Mouse (Mus musculus) liver (tissue): ENCODE measurements at regions not wholly inside any gene's neighbourhood (a gene's known extent, or its start where the extent isn't known, plus 50 kb on each side); places are given as distances from the start of the nearest gene placed in this dataset.
"Not testable (repeated sequence)": the region's sequence is repeated elsewhere in the genome, so short reads cannot be mapped to it uniquely, and the experiment has no call there.

Source experiments
- DNase-seq: peaks from one replicate; pipeline ENCODE4 v3.0.0-alpha.2; 2020; ENCODE audit warnings: mixed read lengths

DNA sequence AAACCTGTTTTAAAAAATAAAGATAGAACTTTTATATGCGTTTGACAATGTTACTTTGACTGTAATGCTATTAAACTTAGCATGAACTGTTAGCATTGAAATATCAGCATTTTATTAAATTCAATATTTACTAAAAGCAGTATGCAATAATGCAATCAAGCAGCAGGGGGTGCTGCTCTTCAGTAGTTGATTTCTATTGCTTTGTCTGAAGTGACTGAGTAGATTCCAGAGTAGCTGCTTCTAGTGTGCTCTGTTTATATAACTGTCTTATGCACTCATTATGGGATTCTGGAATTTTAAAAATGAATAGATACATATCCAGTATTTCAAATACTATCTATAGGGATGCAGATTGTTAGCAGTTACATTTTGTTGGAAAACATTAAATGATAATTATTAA is 146.2 kb downstream of the Gm28710 start:
- DNase-seq, result peak; percentile 7

GRCm38 (mm10) chr5:16947430-16947829 is 155.8 kb downstream of the Gm28710 start:
- DNase-seq, result no peak

DNA sequence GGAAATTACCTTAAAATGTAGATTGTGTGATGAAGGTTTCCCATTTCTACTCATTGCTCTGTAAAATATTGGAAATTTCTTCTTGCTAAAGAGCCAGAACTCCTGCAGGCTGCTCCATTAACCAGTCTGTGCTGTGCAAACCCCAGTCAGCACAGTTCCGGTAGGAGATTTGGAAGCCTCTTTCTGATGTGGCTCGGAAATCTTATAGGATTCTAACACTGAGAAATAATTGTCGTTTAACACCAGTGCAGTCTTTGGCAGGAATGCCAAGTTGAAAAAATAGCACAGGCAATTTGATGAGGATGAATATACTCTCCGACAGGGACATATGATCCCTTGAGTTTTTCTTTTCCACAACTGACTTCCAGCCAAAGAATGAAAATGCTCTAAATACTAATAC is 176.1 kb downstream of the Gm28710 start:
- DNase-seq, result no peak

GRCm38 (mm10) chr5:16968817-16969216 is 177.2 kb downstream of the Gm28710 start:
- DNase-seq, result not testable (repeated sequence)

DNA sequence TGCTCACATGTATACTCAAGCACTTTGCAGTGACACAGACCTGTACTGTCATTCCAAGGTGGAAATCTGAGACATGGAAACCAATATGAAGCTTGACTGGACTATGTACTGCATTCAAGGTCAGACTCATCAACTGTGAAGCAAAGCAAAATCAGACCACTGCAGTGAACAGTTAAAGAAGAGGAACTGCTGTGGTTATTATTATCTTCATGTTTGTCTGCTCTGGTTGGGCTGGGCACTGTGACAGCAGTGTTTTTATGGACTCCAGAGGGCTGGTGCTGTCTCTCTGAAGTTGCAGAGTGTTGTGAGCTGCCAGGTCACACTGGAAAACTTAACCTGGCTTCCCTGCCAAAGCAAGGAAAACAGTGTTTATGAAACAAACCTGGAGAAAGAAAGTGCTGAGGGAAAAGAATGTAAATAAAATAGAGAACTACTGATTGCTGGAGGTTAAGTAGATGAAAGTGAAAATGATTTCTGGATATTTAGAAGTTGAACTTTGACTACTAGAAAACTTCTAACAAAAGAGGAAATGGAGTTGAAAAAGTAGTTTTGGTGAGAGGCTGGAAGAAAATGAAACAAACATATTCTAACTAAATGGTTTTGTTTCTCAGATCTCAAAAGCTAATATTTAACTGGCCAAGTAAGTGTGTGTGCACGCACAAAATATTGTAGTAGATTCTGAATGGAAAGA is 181.7 kb downstream of the Gm28710 start:
- DNase-seq, result no peak

DNA sequence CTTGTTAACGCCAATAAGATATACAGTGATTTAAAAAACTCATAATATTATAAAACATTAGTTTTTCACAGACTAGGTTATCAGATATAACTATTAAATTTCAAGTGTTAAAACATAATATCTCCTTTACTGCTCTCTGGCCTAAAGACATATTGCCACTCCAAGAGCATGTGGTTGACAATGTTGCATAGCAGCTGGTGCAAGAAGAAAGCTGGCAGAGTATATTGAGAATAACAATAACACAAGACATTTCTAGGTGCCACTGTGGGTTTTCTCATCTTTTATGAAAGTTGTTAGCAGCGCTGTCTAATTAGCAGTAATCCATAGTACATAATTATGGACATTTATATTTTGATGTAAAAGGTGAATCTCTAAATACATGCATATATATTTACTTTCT is 184.4 kb downstream of the Gm28710 start:
- no peak for DNase-seq

- no peak for DNase-seq
These were observed 193.3 kb downstream of the Gm28710 start for GRCm38 (mm10) chr5:16984877-16985276.

DNA sequence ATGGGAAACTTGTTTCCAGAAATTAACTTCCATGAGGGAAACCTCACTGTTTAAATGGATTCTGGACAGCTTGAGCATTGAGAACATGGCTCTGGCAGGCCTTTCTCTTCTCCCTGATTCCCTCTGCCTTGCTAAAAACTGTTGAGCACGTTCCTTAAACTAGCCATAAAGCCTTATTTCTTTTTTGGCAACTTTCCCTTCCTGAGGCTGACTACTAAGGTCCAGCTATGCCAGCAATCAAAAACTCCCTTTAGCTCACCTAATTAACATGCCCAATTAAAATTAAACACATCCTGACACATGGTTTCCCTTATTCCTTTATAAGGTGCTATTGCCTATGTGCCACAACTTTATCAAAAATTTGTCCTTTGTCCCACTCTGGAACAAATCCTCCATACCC is 199.9 kb downstream of the Gm28710 start:
- DNase-seq, result no peak

DNA sequence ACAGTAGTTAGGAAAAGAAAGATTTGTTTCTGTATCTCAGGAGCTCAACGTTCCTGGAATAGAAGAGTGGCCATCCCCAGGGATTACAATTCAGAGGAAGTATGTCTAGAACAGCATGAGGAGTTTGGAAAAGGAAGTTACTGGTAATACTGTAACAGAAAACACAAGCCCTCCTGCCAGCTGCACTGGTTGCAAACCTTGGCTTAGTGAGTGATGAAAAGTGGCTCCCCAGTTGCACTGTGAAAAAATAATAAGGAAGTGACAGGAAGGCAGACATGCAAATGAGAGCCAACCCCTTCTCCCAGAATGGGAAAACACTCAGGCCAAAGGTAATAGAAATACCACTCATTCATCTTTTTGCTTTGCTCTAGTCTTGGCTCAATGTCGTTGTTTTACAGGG is 207.6 kb downstream of the Gm28710 start:
- DNase-seq, result no peak

DNA sequence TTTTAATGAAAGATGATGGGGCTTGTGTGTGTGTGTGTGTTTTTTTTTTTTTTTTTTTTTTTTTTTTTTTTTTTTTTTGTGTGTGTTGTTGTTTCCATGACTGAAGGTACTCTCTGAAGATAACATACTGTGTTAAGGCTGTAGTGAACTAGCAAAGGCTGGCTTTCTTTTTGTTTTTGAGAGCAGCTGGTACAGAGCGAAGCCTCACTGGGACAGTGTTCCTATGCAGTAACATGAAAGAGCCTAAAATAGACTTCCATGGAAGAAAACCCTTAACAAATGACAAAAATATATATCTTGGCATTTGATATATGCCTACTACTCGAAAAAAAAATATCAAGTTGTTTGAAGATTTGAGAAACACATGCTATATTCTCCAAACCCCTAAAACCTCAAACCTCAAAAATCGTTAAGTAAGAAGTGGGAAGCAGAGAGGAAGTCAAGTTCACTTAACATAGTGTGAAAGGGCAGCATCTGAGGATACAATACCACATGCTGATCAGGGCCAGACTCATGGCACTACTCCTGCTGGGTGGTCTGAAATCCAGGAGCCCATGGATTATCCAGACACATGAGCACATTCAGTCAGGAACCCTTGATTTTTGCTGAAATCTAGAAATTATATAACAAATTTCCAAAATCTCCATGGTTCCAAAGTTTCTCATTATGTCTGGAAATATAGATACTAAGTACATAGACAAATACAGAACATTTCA is 215.4 kb downstream of the Gm28710 start:
- no peak for DNase-seq

- DNase-seq, result no peak
These were observed 230.0 kb downstream of the Gm28710 start for GRCm38 (mm10) chr5:17021636-17022035.

DNA sequence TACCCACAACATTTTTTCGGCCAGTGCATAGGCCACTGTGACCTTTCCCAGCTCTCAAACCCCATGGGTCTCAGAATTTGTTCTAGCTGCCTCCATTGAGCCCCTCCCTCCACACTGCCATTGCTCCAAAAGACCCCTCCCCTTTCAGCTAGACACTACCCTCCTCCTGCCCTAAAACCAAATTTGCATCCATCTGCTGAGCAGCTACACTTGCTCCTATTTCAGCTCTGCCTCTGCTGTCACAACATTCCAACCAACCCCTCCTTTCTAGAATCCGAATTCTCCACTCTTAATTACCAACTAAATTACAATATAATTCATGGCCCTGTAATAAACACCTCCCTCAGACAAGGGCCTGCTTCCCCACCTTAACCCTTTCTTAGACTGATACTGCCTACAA is 262.3 kb downstream of the Gm28710 start:
- no peak for DNase-seq

- DNase-seq, result no peak
These were observed 273.0 kb downstream of the Gm28710 start for GRCm38 (mm10) chr5:17064565-17064964.

DNA sequence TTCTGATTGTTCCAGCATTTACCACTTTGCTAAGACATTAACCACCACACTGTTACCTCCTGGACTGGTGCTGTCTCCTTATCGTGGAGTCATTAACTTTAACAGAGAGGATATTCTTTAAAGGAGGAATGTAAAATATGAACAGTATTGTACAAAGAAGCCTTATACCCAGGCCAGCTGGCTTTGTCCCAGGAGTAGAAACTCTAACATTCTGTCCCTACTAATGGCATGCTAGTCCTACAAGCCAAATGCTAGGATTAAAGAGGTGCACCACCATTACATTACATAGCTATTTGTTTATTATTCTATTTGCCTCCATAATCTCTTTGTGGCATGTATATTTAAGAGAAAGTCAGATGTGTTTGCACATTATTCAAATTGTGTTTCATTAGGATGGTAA is 288.8 kb downstream of the Gm28710 start:
- no peak for DNase-seq

DNA sequence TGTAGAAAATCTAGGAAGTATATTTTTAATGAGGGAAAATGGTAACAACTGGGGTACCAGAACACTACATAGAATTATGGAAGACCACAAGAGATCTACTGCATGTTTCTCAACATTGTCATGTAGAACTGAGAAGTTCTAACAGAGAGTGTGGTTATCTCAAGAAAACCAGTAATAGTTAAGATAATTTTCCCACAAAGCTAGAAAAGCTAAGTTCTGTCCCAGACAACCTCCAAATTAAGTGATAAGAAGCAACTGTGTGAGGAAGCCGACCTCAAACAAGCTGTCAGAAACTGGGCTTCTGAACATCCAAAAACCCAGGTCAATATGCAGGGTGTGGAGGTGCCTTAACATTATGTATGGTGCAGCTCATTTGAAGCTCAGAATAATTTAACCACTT is 261.4 kb upstream of the Speer4f2 start:
- no peak for DNase-seq

- no peak for DNase-seq
These were observed 261.0 kb upstream of the Speer4f2 start for GRCm38 (mm10) chr5:17112026-17112425.

GRCm38 (mm10) chr5:17115035-17115434 is 257.9 kb upstream of the Speer4f2 start:
- DNase-seq, result no peak

DNA sequence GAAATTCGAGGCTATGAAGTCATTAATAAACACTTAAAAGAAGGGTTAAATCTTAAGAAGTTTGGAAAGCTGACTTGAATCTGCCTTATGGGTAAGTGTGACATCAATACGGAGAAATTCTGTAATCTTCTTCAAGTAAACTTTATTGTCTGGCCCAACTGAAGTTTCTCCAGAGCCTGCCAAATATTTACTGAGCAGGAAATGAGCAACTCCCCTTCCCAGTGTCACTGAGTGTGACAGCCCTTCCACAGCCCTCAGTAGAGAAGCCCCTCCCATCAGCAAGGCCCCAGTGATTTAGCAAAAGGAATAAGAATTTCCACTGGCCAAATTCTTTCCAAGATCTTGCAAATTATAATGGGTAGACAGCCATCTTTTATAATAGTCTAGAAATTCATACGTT is 256.9 kb upstream of the Speer4f2 start:
- DNase-seq, result no peak

- DNase-seq, result no peak
These were observed 247.7 kb upstream of the Speer4f2 start for GRCm38 (mm10) chr5:17125240-17125639.

DNA sequence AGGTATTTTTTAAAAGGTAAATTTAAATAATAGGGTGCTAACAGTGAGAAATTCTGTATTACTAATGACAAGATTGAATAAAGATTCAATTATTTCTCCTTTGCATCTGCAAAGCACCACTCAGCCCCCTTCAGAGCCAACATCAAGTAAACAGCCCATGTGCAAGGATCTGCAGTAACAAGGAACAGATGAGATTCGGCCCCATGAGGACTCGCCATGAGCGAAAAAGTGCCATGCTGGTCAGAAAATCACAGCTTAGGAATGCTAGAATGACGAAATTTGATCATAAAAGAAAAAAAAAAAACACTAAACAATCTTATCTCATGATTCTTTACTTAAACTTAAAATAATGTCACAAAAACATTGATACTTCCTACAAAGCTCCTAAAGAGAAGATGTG is 245.5 kb upstream of the Speer4f2 start:
- no peak for DNase-seq

DNA sequence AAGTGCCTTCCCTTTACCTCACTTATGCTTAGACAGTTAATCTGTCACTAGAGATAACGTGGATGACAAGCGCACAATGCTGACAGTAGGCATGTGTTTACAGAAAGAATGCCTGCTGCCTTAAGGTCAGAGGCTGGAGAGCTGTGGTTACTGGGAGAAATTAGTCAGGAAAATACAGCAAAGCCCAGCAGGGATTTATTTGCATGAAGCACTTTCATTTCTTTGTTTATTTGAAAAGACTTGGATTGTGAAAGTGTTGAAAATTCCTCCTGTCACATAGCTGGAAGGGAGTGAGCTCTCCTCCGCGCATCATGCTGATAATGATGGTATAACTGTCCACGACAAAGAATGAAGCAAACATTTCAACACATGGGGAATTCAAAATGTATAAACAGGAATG is 237.5 kb upstream of the Speer4f2 start:
- DNase-seq, result no peak

- DNase-seq, result no peak
These were observed 231.4 kb upstream of the Speer4f2 start for GRCm38 (mm10) chr5:17141555-17141954.

GRCm38 (mm10) chr5:17174562-17174961 is 198.4 kb upstream of the Speer4f2 start:
- DNase-seq, result no peak

DNA sequence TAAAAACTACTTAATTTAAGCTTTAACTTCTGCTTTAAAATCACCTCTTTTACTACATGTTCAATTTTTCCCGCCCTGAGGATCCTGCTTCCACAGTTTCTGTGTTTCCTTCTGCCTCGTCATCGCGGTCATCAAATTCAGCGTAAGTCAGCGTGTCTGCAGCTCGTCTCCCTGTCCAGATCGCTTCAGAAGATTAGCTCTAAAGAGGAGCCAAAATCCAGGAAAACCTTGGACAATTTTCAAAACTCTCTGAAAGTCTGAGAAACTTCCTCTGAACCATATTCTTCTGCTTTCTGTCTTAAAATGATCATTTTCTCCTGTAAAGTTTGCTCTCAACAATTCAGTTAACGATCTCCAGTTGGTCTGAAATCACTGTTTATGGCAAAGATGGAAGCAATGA is 196.2 kb upstream of the Speer4f2 start:
- DNase-seq, result no peak
